Mouse (Mus musculus) MN1 (cell line): ENCODE results near the gene Syn2.

ENCODE experiments used
- DNase-seq: peaks from one replicate; pipeline ENCODE4 v3.0.0-alpha.2; 2016; ENCODE audit warnings: low spot score

Gene Syn2

GRCm38 (mm10) chr6:115245500-115246058, 110.9 kb downstream of the Syn2 start:
- no peak for DNase-seq

- DNase-seq, result no peak
Measured at GRCm38 (mm10) chr6:115251531-115251985, 116.9 kb downstream of the Syn2 start.

- DNase-seq, result no peak
Measured at GRCm38 (mm10) chr6:115252099-115252873, 117.6 kb downstream of the Syn2 start, which contains the start of gene Timp4. Gene Timp4, minus strand, starts transcription at chr6:115252205.

- no peak for DNase-seq
Measured at GRCm38 (mm10) chr6:115255171-115255570, 120.5 kb downstream of the Syn2 start.

- DNase-seq, result no peak
Measured at GRCm38 (mm10) chr6:115260507-115260906, 125.8 kb downstream of the Syn2 start.

GRCm38 (mm10) chr6:115266791-115267190, 132.1 kb downstream of the Syn2 start:
- no peak for DNase-seq

GRCm38 (mm10) chr6:115267916-115268315, 133.2 kb downstream of the Syn2 start:
- peak; percentile 78 for DNase-seq

GRCm38 (mm10) chr6:115268551-115269385, 134.1 kb downstream of the Syn2 start:
- DNase-seq, result no peak

GRCm38 (mm10) chr6:115269561-115269960, 134.9 kb downstream of the Syn2 start:
- DNase-seq, result no peak

GRCm38 (mm10) chr6:115270085-115270484, 135.4 kb downstream of the Syn2 start:
- no peak for DNase-seq

- DNase-seq, result no peak
Measured at GRCm38 (mm10) chr6:115271326-115271725, 136.6 kb downstream of the Syn2 start.

GRCm38 (mm10) chr6:115271866-115272271, 137.2 kb downstream of the Syn2 start:
- DNase-seq, result peak; percentile 84

- DNase-seq, result no peak
Measured at GRCm38 (mm10) chr6:115273346-115273745, 138.6 kb downstream of the Syn2 start.

- DNase-seq, result no peak
Measured at GRCm38 (mm10) chr6:115274705-115275104, 140.0 kb downstream of the Syn2 start.

GRCm38 (mm10) chr6:115275116-115275815, 140.6 kb downstream of the Syn2 start:
- DNase-seq, result no peak

- no peak for DNase-seq
Measured at GRCm38 (mm10) chr6:115278086-115278485, 143.4 kb downstream of the Syn2 start.

GRCm38 (mm10) chr6:115279639-115280038, 144.9 kb downstream of the Syn2 start:
- DNase-seq, result no peak

GRCm38 (mm10) chr6:115284153-115284552, 149.5 kb downstream of the Syn2 start:
- no peak for DNase-seq

- no peak for DNase-seq
Measured at GRCm38 (mm10) chr6:115286441-115286840, 151.7 kb downstream of the Syn2 start.

- DNase-seq, result no peak
Measured at GRCm38 (mm10) chr6:115288223-115288622, 153.5 kb downstream of the Syn2 start.

GRCm38 (mm10) chr6:115290561-115290960, 155.9 kb downstream of the Syn2 start:
- peak; percentile 59 for DNase-seq

- DNase-seq, result no peak
Measured at GRCm38 (mm10) chr6:115291068-115291467, 156.4 kb downstream of the Syn2 start.
